Comparison of ENCODE assay signal across 14 mouse cellular contexts in genomic region chr17:66357171-66358025, GRCm38 (mm10).
DNase-seq lines count a peak whose midpoint lies in the region; ATAC-seq and TF ChIP-seq lines count a peak whose summit lies in the region.
"Had no signal": no experiment of that assay in that cellular context is flagged by ENCODE, and none has a peak within 500 bp of the region (broad histone marks: within the 10 kb centered on the region; RNA-seq: fewer than 3 reads in every experiment).

No protein-coding gene starts in this region.

- H3K9me3 ChIP-seq in kidney, embryonic 15.5 days (replicated peaks) = no peaks in the 10 kb centered on the region
- no peaks in the 10 kb centered on the region for H3K9me3 ChIP-seq in lung, postnatal 0 days (ENCODE audit: low read length)
- no peaks in the 10 kb centered on the region for H3K9me3 ChIP-seq in forebrain, embryonic 14.5 days (replicated peaks; ENCODE audit: control insufficient read depth, low read length)
- no peaks in the 10 kb centered on the region for H3K9me3 ChIP-seq in hindbrain, embryonic 14.5 days (ENCODE audit: control insufficient read depth, low read length)
- H3K9me3 ChIP-seq: liver, embryonic 15.5 days; midbrain, embryonic 12.5 days had no signal

- H3K27ac ChIP-seq in kidney, embryonic 15.5 days = peak overlapping the region; percentile 54; the same call in 1 of the 2 replicates
- peak overlapping the region; percentile 76 for H3K27ac ChIP-seq in lung, postnatal 0 days (ENCODE audit: low read length)
- H3K27ac ChIP-seq in cerebellum, adult 2 months (ENCODE audit: insufficient read depth, low read length) = peak overlapping the region; percentile 77
- H3K27ac ChIP-seq in forebrain, embryonic 14.5 days (ENCODE audit: low read depth, low read length) = peak overlapping the region; percentile 44; the same call in 1 of the 2 replicates
- H3K27ac ChIP-seq in hindbrain, embryonic 14.5 days = no peak overlapping the region
- H3K27ac ChIP-seq: liver, embryonic 15.5 days; midbrain, embryonic 12.5 days had no signal

- no peak for DNase-seq in kidney, adult 11 months
- DNase-seq in lung, postnatal 0 days (ENCODE audit: low spot score) = no peak
- DNase-seq in lung, postnatal 14 days = no peak
- peak; percentile 71 to 79 for DNase-seq in cerebellum, adult 2 months
- no peak for DNase-seq in forebrain, embryonic 14.5 days (ENCODE audit: low spot score)
- no peak for DNase-seq in hindbrain, embryonic 14.5 days (ENCODE audit: low spot score)
- DNase-seq: adrenal gland, postnatal 10 days; layer of hippocampus, adult 9-11 months; retina, postnatal 1 day; spleen, adult 18-20 months had no signal

- no peak for TF ChIP-seq CTCF in lung, postnatal 0 days (IDR thresholded peaks at IDR 0.05)
- TF ChIP-seq CTCF in cerebellum, adult 2 months (IDR thresholded peaks at IDR 0.05; ENCODE audit: borderline replicate concordance, insufficient read depth, low read depth, low read length) = no peak

- peaks cover 37% of the 10 kb centered on the region for H3K4me1 ChIP-seq in kidney, embryonic 15.5 days
- H3K4me1 ChIP-seq in lung, postnatal 0 days (ENCODE audit: insufficient read depth, low read depth, low read length) = peaks cover 12% of the 10 kb centered on the region
- H3K4me1 ChIP-seq in cerebellum, adult 2 months (ENCODE audit: control insufficient read depth, insufficient read depth, low read length) = peaks cover 29% of the 10 kb centered on the region
- peaks cover 6% of the 10 kb centered on the region; the same call in 1 of the 2 replicates for H3K4me1 ChIP-seq in forebrain, embryonic 14.5 days (ENCODE audit: control insufficient read depth, insufficient read depth, low read length)
- 0 out of 2 replicates have a peak, but pooled peaks cover 3% of the 10 kb centered on the region for H3K4me1 ChIP-seq in hindbrain, embryonic 14.5 days (replicated peaks; ENCODE audit: control insufficient read depth, insufficient read depth, low read length)

- H3K4me3 ChIP-seq in kidney, embryonic 15.5 days (replicated peaks) = no peak overlapping the region
- no peak overlapping the region for H3K4me3 ChIP-seq in lung, postnatal 0 days (ENCODE audit: low read depth, low read length)
- no peak overlapping the region for H3K4me3 ChIP-seq in cerebellum, adult 2 months (replicated peaks; ENCODE audit: insufficient read depth, low read depth, low read length)
- no peak overlapping the region for H3K4me3 ChIP-seq in forebrain, embryonic 14.5 days (ENCODE audit: low read depth, low read length)
- H3K4me3 ChIP-seq in hindbrain, embryonic 14.5 days (replicated peaks; ENCODE audit: low read length) = no peak overlapping the region
- H3K4me3 ChIP-seq: liver, embryonic 15.5 days; midbrain, embryonic 12.5 days had no signal

- TF ChIP-seq POLR2A in cerebellum, adult 2 months (IDR thresholded peaks at IDR 0.05; ENCODE audit: borderline replicate concordance, insufficient read depth, low read length) = no peak

- no peak overlapping the region for H3K9ac ChIP-seq in kidney, embryonic 15.5 days
- no peak overlapping the region for H3K9ac ChIP-seq in lung, postnatal 0 days (replicated peaks; ENCODE audit: low read depth)
- no peak overlapping the region for H3K9ac ChIP-seq in forebrain, embryonic 14.5 days (ENCODE audit: low read length)
- no peak overlapping the region for H3K9ac ChIP-seq in hindbrain, embryonic 14.5 days
- H3K9ac ChIP-seq: liver, embryonic 15.5 days; midbrain, embryonic 12.5 days had no signal

- TF ChIP-seq EP300 in lung, postnatal 0 days (IDR thresholded peaks at IDR 0.05) = no peak

- ATAC-seq in kidney, embryonic 15.5 days (replicated peaks; ENCODE audit: low FRiP score) = peak; percentile 82
- ATAC-seq in lung, postnatal 0 days = no peak
- no peak; the same call in 1 of the 2 replicates for ATAC-seq in forebrain, embryonic 14.5 days
- ATAC-seq in hindbrain, embryonic 14.5 days (ENCODE audit: low FRiP score) = no peak

- H3K27me3 ChIP-seq in kidney, embryonic 15.5 days = no peaks in the 10 kb centered on the region
- no peaks in the 10 kb centered on the region for H3K27me3 ChIP-seq in lung, postnatal 0 days (replicated peaks; ENCODE audit: insufficient read depth, low read length)
- no peaks in the 10 kb centered on the region for H3K27me3 ChIP-seq in cerebellum, adult 2 months (ENCODE audit: control insufficient read depth, insufficient read depth, low read length)
- no peaks in the 10 kb centered on the region for H3K27me3 ChIP-seq in forebrain, embryonic 14.5 days (replicated peaks; ENCODE audit: control insufficient read depth, insufficient read depth, low read length)
- H3K27me3 ChIP-seq in hindbrain, embryonic 14.5 days (ENCODE audit: control insufficient read depth, insufficient read depth, low read length) = no peaks in the 10 kb centered on the region
- H3K27me3 ChIP-seq: CH12.LX; liver, embryonic 15.5 days; midbrain, embryonic 12.5 days had no signal

- peaks cover 9% of the 10 kb centered on the region for H3K36me3 ChIP-seq in kidney, embryonic 15.5 days
- H3K36me3 ChIP-seq in lung, postnatal 0 days (ENCODE audit: insufficient read depth, low read length) = no peaks in the 10 kb centered on the region
- H3K36me3 ChIP-seq in forebrain, embryonic 14.5 days (ENCODE audit: control insufficient read depth, insufficient read depth, low read length) = peaks cover 26% of the 10 kb centered on the region
- peaks cover 68% of the 10 kb centered on the region for H3K36me3 ChIP-seq in hindbrain, embryonic 14.5 days (replicated peaks; ENCODE audit: control insufficient read depth, insufficient read depth)
- H3K36me3 ChIP-seq: liver, embryonic 15.5 days had no signal

- 34% methylated on average over 9 of the region's 9 CpGs for WGBS in kidney, embryonic 15.5 days
- 63% methylated on average over 9 of the region's 9 CpGs for WGBS in lung, postnatal 0 days
- WGBS in cerebellum, adult 2 months = 24% methylated on average over 9 of the region's 9 CpGs
- 60% methylated on average over 9 of the region's 9 CpGs for WGBS in forebrain, embryonic 14.5 days
- WGBS in hindbrain, embryonic 14.5 days = 87% methylated on average over 9 of the region's 9 CpGs

- H3K4me2 ChIP-seq in kidney, embryonic 15.5 days = no peak overlapping the region
- H3K4me2 ChIP-seq in lung, postnatal 0 days (replicated peaks; ENCODE audit: low read depth, low read length) = 0 out of 2 replicates have a peak overlapping the region, but pooled peaks have one; percentile 33
- no peak overlapping the region for H3K4me2 ChIP-seq in forebrain, embryonic 14.5 days (ENCODE audit: low read length)
- H3K4me2 ChIP-seq in hindbrain, embryonic 14.5 days (replicated peaks) = no peak overlapping the region
- H3K4me2 ChIP-seq: liver, embryonic 15.5 days; midbrain, embryonic 12.5 days had no signal

Comparison
In these comparisons a context has a peak if more than half of its experiments do, and no peak if none do; other contexts are left out.
1. DNase-seq: peak in cerebellum, adult 2 months (2 of 2); none in kidney, adult 11 months (single experiment), lung, postnatal 0 days (single experiment), lung, postnatal 14 days (single experiment), forebrain, embryonic 14.5 days (single experiment) and hindbrain, embryonic 14.5 days (single experiment).